ENCODE assay signal across 20 mouse cellular contexts in the genomic region with DNA sequence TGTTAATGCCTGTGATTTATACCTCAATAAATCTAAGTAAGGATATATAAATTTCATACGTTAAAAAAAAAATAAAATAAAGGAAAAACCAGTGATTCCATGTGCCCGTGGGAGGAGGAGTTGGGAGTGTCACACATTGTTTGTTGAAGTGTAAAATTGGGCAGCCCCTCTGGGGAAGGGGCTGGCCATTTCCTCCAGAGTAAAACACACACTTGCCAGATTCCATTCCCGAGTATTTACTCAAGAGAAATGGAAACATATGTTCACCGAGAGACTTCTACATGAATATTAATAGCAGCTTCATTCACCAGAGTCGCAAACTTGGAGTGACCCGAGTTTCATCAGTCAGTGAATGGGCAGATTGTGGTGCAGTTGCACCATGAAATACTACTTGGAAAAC.
"Had no signal": no experiment of that assay in that cellular context is flagged by ENCODE, and none has a peak within 500 bp of the region (broad histone marks: within the 10 kb centered on the region; RNA-seq: fewer than 3 reads in every experiment).

No protein-coding gene starts in this region.

- DNase-seq: kidney, adult 8-10 months; kidney, postnatal 10 days; kidney, postnatal 36 days; layer of hippocampus, postnatal 36 days; liver, embryonic 13.5 days; lung, adult 2 months; lung, postnatal 14 days; lung, postnatal 4 days; midbrain, embryonic 14.5 days; retina, postnatal 1 day; right cerebral cortex, postnatal 25 days; spleen, adult 18-20 months; thymus, adult 18-20 months; thymus, postnatal 36 days had no signal

- H3K27me3 ChIP-seq: liver, embryonic 13.5 days; neural tube, embryonic 12.5 days; neural tube, embryonic 15.5 days; stomach, embryonic 15.5 days had no signal

- H3K36me3 ChIP-seq: kidney, embryonic 15.5 days; liver, embryonic 13.5 days; neural tube, embryonic 12.5 days; neural tube, embryonic 15.5 days; stomach, embryonic 15.5 days had no signal

- H3K9me3 ChIP-seq: kidney, embryonic 15.5 days; liver, embryonic 13.5 days; neural tube, embryonic 12.5 days; neural tube, embryonic 15.5 days; stomach, embryonic 15.5 days had no signal

- H3K9ac ChIP-seq: kidney, embryonic 15.5 days; liver, embryonic 13.5 days; neural tube, embryonic 12.5 days; neural tube, embryonic 15.5 days; stomach, embryonic 15.5 days had no signal

- H3K4me3 ChIP-seq: kidney, embryonic 15.5 days; left cerebral cortex, adult 2 months; liver, embryonic 13.5 days; neural tube, embryonic 12.5 days; neural tube, embryonic 15.5 days; stomach, embryonic 15.5 days had no signal

- H3K27ac ChIP-seq: kidney, embryonic 15.5 days; left cerebral cortex, adult 2 months; liver, embryonic 13.5 days; neural tube, embryonic 12.5 days; neural tube, embryonic 15.5 days had no signal

- H3K4me2 ChIP-seq: kidney, embryonic 15.5 days; liver, embryonic 13.5 days; midbrain, embryonic 11.5 days; neural tube, embryonic 12.5 days; neural tube, embryonic 15.5 days; stomach, embryonic 15.5 days had no signal
